Mouse (Mus musculus): ENCODE data around the gene Imp4. TPM values are rescaled to one million over a fixed set of nuclear protein-coding genes. Genes with fewer than 3 reads are reported as not detected.
"Not testable (repeated sequence)": the region's sequence is repeated elsewhere in the genome, so short reads cannot be mapped to it uniquely, and the experiment has no call there.

Gene Imp4
- polyA plus RNA-seq, 1 experiment from 2014 or later: 87.7 TPM

GRCm38 (mm10) chr1:34432776-34433481, 6.7 kb upstream of the Imp4 start:
- ATAC-seq (ENCODE audit: low FRiP score): peak; percentile 11; the same call in 1 of the 2 replicates
- peaks cover 2% of the 10 kb centered on the region for H3K9me3 ChIP-seq (ENCODE audit: control insufficient read depth, low read length)
- H3K4me3 ChIP-seq (ENCODE audit: low read depth, low read length): peak overlapping the region; percentile 45
- peak overlapping the region; percentile 63 for H3K27ac ChIP-seq (ENCODE audit: low read depth, low read length)
- DNase-seq (ENCODE audit: low spot score): peak; percentile 77
- H3K27me3 ChIP-seq (ENCODE audit: control insufficient read depth, insufficient read depth, low read length): no peaks in the 10 kb centered on the region
- WGBS: 5% methylated on average over 35 of the region's 35 CpGs
- H3K4me1 ChIP-seq (replicated peaks; ENCODE audit: control insufficient read depth, insufficient read depth, low read length): no peaks in the 10 kb centered on the region
- peak overlapping the region; percentile 69 for H3K9ac ChIP-seq (ENCODE audit: low read depth, low read length)
- peak overlapping the region; percentile 66 for H3K4me2 ChIP-seq (replicated peaks; ENCODE audit: low read depth, low read length)
- H3K36me3 ChIP-seq (ENCODE audit: control insufficient read depth, insufficient read depth, low read length): no peaks in the 10 kb centered on the region

GRCm38 (mm10) chr1:34433891-34434521, 5.6 kb upstream of the Imp4 start:
- Histone ChIP-seq H3K4me1 (replicated peaks; ENCODE audit: control insufficient read depth, insufficient read depth, low read length) (peaks cover 3% of the 10 kb centered on the region; the same call in 1 of the 2 replicates), H3K9ac (ENCODE audit: low read depth, low read length) (peak overlapping the region; percentile 20; the same call in 1 of the 2 replicates), H3K27me3 (ENCODE audit: control insufficient read depth, insufficient read depth, low read length) (no peaks in the 10 kb centered on the region), H3K4me3 (ENCODE audit: low read depth, low read length) (peak overlapping the region; percentile 52), H3K4me2 (replicated peaks; ENCODE audit: low read depth, low read length) (peak overlapping the region; percentile 47), H3K9me3 (ENCODE audit: control insufficient read depth, low read length) (peaks cover 2% of the 10 kb centered on the region), H3K36me3 (ENCODE audit: control insufficient read depth, insufficient read depth, low read length) (no peaks in the 10 kb centered on the region), H3K27ac (ENCODE audit: low read depth, low read length) (no peak overlapping the region)
- peak; percentile 57 for DNase-seq (ENCODE audit: low spot score)
- 12% methylated on average over 19 of the region's 19 CpGs for WGBS
- no peak for ATAC-seq (ENCODE audit: low FRiP score)

GRCm38 (mm10) chr1:34434660-34435160, 4.9 kb upstream of the Imp4 start:
- H3K27me3 ChIP-seq (ENCODE audit: control insufficient read depth, insufficient read depth, low read length): no peaks in the 10 kb centered on the region

GRCm38 (mm10) chr1:34435371-34436120, 4.1 kb upstream of the Imp4 start:
- 28% methylated on average over 8 of the region's 8 CpGs for WGBS
- peak overlapping the region; percentile 52 for H3K4me3 ChIP-seq (ENCODE audit: low read depth, low read length)
- no peak for ATAC-seq (ENCODE audit: low FRiP score)
- H3K9ac ChIP-seq (ENCODE audit: low read depth, low read length): peak overlapping the region; percentile 75
- H3K4me1 ChIP-seq (replicated peaks; ENCODE audit: control insufficient read depth, insufficient read depth, low read length): peaks cover 3% of the 10 kb centered on the region; the same call in 1 of the 2 replicates
- H3K27ac ChIP-seq (ENCODE audit: low read depth, low read length): peak overlapping the region; percentile 65
- peak overlapping the region; percentile 47 for H3K4me2 ChIP-seq (replicated peaks; ENCODE audit: low read depth, low read length)
- H3K9me3 ChIP-seq (ENCODE audit: control insufficient read depth, low read length): peaks cover 2% of the 10 kb centered on the region
- H3K36me3 ChIP-seq (ENCODE audit: control insufficient read depth, insufficient read depth, low read length): no peaks in the 10 kb centered on the region
- H3K27me3 ChIP-seq (ENCODE audit: control insufficient read depth, insufficient read depth, low read length): no peaks in the 10 kb centered on the region
- DNase-seq (ENCODE audit: low spot score): peak; percentile 6

More at GRCm38 (mm10) chr1:34434660-34435160, 4.9 kb upstream of the Imp4 start:
- Histone ChIP-seq H3K4me2 (replicated peaks; ENCODE audit: low read depth, low read length) (peak overlapping the region; percentile 47), H3K9me3 (ENCODE audit: control insufficient read depth, low read length) (peaks cover 2% of the 10 kb centered on the region), H3K9ac (ENCODE audit: low read depth, low read length) (peak overlapping the region; percentile 75), H3K4me3 (ENCODE audit: low read depth, low read length) (peak overlapping the region; percentile 52), H3K4me1 (replicated peaks; ENCODE audit: control insufficient read depth, insufficient read depth, low read length) (peaks cover 3% of the 10 kb centered on the region; the same call in 1 of the 2 replicates), H3K27ac (ENCODE audit: low read depth, low read length) (peak overlapping the region; percentile 65), H3K36me3 (ENCODE audit: control insufficient read depth, insufficient read depth, low read length) (no peaks in the 10 kb centered on the region)
- WGBS: under 1% methylated on average over 30 of the region's 30 CpGs
- ATAC-seq (ENCODE audit: low FRiP score) (peak; percentile 18; the same call in 1 of the 2 replicates), DNase-seq (ENCODE audit: low spot score) (peak; percentile 93)

- H3K27ac ChIP-seq (ENCODE audit: low read depth, low read length): no peak overlapping the region
- WGBS: 79% methylated on average over 3 of the region's 3 CpGs
- H3K9me3 ChIP-seq (ENCODE audit: control insufficient read depth, low read length): peaks cover 2% of the 10 kb centered on the region; the same call in 1 of the 2 replicates
- DNase-seq (ENCODE audit: low spot score) (no peak), ATAC-seq (ENCODE audit: low FRiP score) (no peak)
- H3K27me3 ChIP-seq (ENCODE audit: control insufficient read depth, insufficient read depth, low read length): no peaks in the 10 kb centered on the region
- no peaks in the 10 kb centered on the region for H3K36me3 ChIP-seq (ENCODE audit: control insufficient read depth, insufficient read depth, low read length)
- peaks cover 3% of the 10 kb centered on the region; the same call in 1 of the 2 replicates for H3K4me1 ChIP-seq (replicated peaks; ENCODE audit: control insufficient read depth, insufficient read depth, low read length)
- H3K4me2 ChIP-seq (replicated peaks; ENCODE audit: low read depth, low read length): no peak overlapping the region
- no peak overlapping the region for H3K4me3 ChIP-seq (ENCODE audit: low read depth, low read length)
- H3K9ac ChIP-seq (ENCODE audit: low read depth, low read length): no peak overlapping the region
Observed at GRCm38 (mm10) chr1:34436374-34436773, 3.3 kb upstream of the Imp4 start.

- H3K4me3 ChIP-seq (ENCODE audit: low read depth, low read length); H3K9ac ChIP-seq (ENCODE audit: low read depth, low read length); H3K9me3 ChIP-seq (ENCODE audit: control insufficient read depth, low read length); H3K27ac ChIP-seq (ENCODE audit: low read depth, low read length); H3K4me2 ChIP-seq (replicated peaks; ENCODE audit: low read depth, low read length); H3K4me1 ChIP-seq (replicated peaks; ENCODE audit: control insufficient read depth, insufficient read depth, low read length); H3K27me3 ChIP-seq (ENCODE audit: control insufficient read depth, insufficient read depth, low read length); ATAC-seq (ENCODE audit: low FRiP score); H3K36me3 ChIP-seq (ENCODE audit: control insufficient read depth, insufficient read depth, low read length); DNase-seq (ENCODE audit: low spot score): not testable (repeated sequence)
- 92% methylated on average over 8 of the region's 8 CpGs for WGBS
Observed at GRCm38 (mm10) chr1:34437366-34437765, 2.3 kb upstream of the Imp4 start.

- Histone ChIP-seq H3K27ac (ENCODE audit: low read depth, low read length) (no peak overlapping the region), H3K9ac (ENCODE audit: low read depth, low read length) (peak overlapping the region; percentile 53), H3K36me3 (ENCODE audit: control insufficient read depth, insufficient read depth, low read length) (peaks cover 4% of the 10 kb centered on the region; the same call in 1 of the 2 replicates), H3K4me3 (ENCODE audit: low read depth, low read length) (peak overlapping the region; percentile 58), H3K27me3 (ENCODE audit: control insufficient read depth, insufficient read depth, low read length) (no peaks in the 10 kb centered on the region), H3K9me3 (ENCODE audit: control insufficient read depth, low read length) (no peaks in the 10 kb centered on the region), H3K4me1 (replicated peaks; ENCODE audit: control insufficient read depth, insufficient read depth, low read length) (peaks cover 3% of the 10 kb centered on the region; the same call in 1 of the 2 replicates), H3K4me2 (replicated peaks; ENCODE audit: low read depth, low read length) (peak overlapping the region; percentile 60)
- ATAC-seq (ENCODE audit: low FRiP score): no peak
- WGBS: 45% methylated on average over 15 of the region's 20 CpGs
- no peak for DNase-seq (ENCODE audit: low spot score)
Observed at GRCm38 (mm10) chr1:34438381-34439051, 1.1 kb upstream of the Imp4 start.
